Comparison of ENCODE assay signal across 25 mouse cellular contexts in genomic region chr13:20494047-20494739, GRCm38 (mm10).
DNase-seq lines count a peak whose midpoint lies in the region; ATAC-seq and TF ChIP-seq lines count a peak whose summit lies in the region.
"Had no signal": no experiment of that assay in that cellular context is flagged by ENCODE, and none has a peak within 500 bp of the region (broad histone marks: within the 10 kb centered on the region; RNA-seq: fewer than 3 reads in every experiment).

No protein-coding gene starts in this region.

- H3K4me1 ChIP-seq in olfactory bulb, adult 2 months (ENCODE audit: control insufficient read depth, insufficient read depth, low read length): peaks cover 6% of the 10 kb centered on the region
- H3K4me1 ChIP-seq: hindbrain, embryonic 12.5 days; limb, embryonic 15.5 days; liver, embryonic 15.5 days; megakaryocyte, embryonic 14.5 days had no signal

- WGBS in olfactory bulb, adult 2 months: 51% methylated on average over 6 of the region's 6 CpGs

- TF ChIP-seq POLR2A in olfactory bulb, adult 2 months (IDR thresholded peaks at IDR 0.05; ENCODE audit: insufficient read depth, low read depth, low read length): no peak

- ATAC-seq in frontal cortex, adult (ENCODE audit: low TSS enrichment): peak; percentile 74
- ATAC-seq: forebrain, embryonic 14.5 days; inflammation-experienced regulatory T-cells, adult 6 months; lung, postnatal 0 days had no signal

- no peak for DNase-seq in frontal cortex, postnatal 36 days (ENCODE audit: low spot score in 2 of 2)
- peak; percentile 28 to 49 for DNase-seq in left cerebral cortex, postnatal 14 days (ENCODE audit: low spot score in 2 of 2)
- DNase-seq in left cerebral cortex, adult 9 months (ENCODE audit: low spot score in 2 of 2): no peak
- DNase-seq in brain, adult 2 months (ENCODE audit: low read depth, low spot score): peak; percentile 71
- DNase-seq in thymus, postnatal 10 days (ENCODE audit: low spot score in 2 of 2): no peak
- DNase-seq in thymus, postnatal 14 days: no peak
- DNase-seq: adrenal gland, adult 8-10 months; cerebellum, adult 18-20 months; cerebellum, postnatal 36 days; kidney, adult 8-10 months; kidney, postnatal 25 days; layer of hippocampus, adult 9-11 months; midbrain, embryonic 14.5 days; spleen, adult 18-20 months had no signal

- intact Hi-C loops in left cerebral cortex, postnatal 14 days (cut with DNase I): no loop called here

- TF ChIP-seq CTCF in olfactory bulb, adult 2 months (IDR thresholded peaks at IDR 0.05; ENCODE audit: insufficient read depth, low read depth, low read length): no peak

- no peak overlapping the region for H3K4me3 ChIP-seq in olfactory bulb, adult 2 months (ENCODE audit: insufficient read depth, low read depth, low read length)
- H3K4me3 ChIP-seq: erythroblast, embryonic 14.5 days; hindbrain, embryonic 12.5 days; limb, embryonic 15.5 days; liver, embryonic 15.5 days; myocyte had no signal

- H3K27ac ChIP-seq in olfactory bulb, adult 2 months (ENCODE audit: insufficient read depth, low read depth, low read length): 0 out of 2 replicates have a peak overlapping the region, but pooled peaks have one; percentile 33
- H3K27ac ChIP-seq: hindbrain, embryonic 12.5 days; limb, embryonic 15.5 days; liver, embryonic 15.5 days had no signal

Comparison
In these comparisons a context has a peak if more than half of its experiments do, and no peak if none do; other contexts are left out.
1. DNase-seq: peak in left cerebral cortex, postnatal 14 days (2 of 2) and brain, adult 2 months (single experiment); none in frontal cortex, postnatal 36 days (0 of 2), left cerebral cortex, adult 9 months (0 of 2), thymus, postnatal 10 days (0 of 2) and thymus, postnatal 14 days (single experiment).